Mouse (Mus musculus) embryonic fibroblast, embryonic 13.5 days (primary cell): ENCODE data around the gene Shank3.

Experiments
- CTCF ChIP-seq: IDR thresholded peaks from 2 replicates; pipeline ENCODE4 v1.5.1; 2011; ENCODE audit warnings: mild to moderate bottlenecking, control low read depth, low read length, moderate library complexity, borderline replicate concordance; ENCODE audit not compliant: insufficient read depth
- POLR2A ChIP-seq: IDR thresholded peaks from 2 replicates; pipeline ENCODE4 v1.6.1; 2011; ENCODE audit warnings: low read depth, mild to moderate bottlenecking, control low read depth, low read length, moderate library complexity

DNA sequence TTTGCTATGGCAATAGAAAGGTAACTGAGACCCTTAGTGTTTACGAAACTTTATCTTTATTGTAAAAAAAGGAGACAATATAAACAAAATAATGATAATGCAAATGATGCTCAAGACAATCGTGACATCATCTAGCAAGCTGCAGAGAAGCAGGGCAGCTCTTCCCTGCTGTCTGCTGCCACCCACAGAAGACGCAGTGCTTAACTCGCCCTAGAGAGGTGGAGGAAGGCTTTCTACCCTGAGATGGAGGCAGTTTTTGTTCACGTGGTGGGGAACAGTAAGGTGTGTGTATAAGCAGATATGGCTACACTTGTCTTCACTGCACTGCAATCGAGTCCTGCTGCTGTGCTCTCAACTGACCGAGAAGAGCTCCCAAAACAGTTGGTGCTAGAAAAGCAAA is 83.1 kb downstream of the Shank3 start:
- TF ChIP-seq POLR2A (no peak), CTCF (no peak)
